Mouse (Mus musculus): Measurements from ENCODE around the gene Mcemp1. TPM values are rescaled to one million over a fixed set of nuclear protein-coding genes. Genes with fewer than 3 reads are reported as not detected.

The Mcemp1 gene
- total RNA-seq, 2 experiments from 2014 or later: 0.33 TPM; not detected in 1

GRCm38 (mm10) chr8:3671980-3672491 is 6.5 kb downstream of the Mcemp1 start, which contains the start of gene Fcor:
TSS of gene Fcor (minus strand) at chr8:3672362.
- DNase-seq (ENCODE audit: low spot score in 2 of 2): peak; percentile 87 to 88

- no peak for DNase-seq (ENCODE audit: low spot score in 2 of 2)
Measured at GRCm38 (mm10) chr8:3674671-3675070, 9.1 kb downstream of the Mcemp1 start.

GRCm38 (mm10) chr8:3676131-3676992 is 10.8 kb downstream of the Mcemp1 start, which contains the start of gene Trappc5:
TSS of gene Trappc5 (plus strand) at chr8:3676299.
- peak; percentile 96 to 97 for DNase-seq (ENCODE audit: low spot score in 2 of 2)

- DNase-seq (ENCODE audit: low spot score in 2 of 2): no peak
Measured at GRCm38 (mm10) chr8:3676993-3677579, 11.5 kb downstream of the Mcemp1 start.

- no peak for DNase-seq (ENCODE audit: low spot score in 2 of 2)
Measured at GRCm38 (mm10) chr8:3678831-3679230, 13.3 kb downstream of the Mcemp1 start.

GRCm38 (mm10) chr8:3679236-3679635 is 13.7 kb downstream of the Mcemp1 start:
- no peak for DNase-seq (ENCODE audit: low spot score in 2 of 2)

GRCm38 (mm10) chr8:3679656-3680055 is 14.1 kb downstream of the Mcemp1 start:
- no peak for DNase-seq (ENCODE audit: low spot score in 2 of 2)

- no peak for DNase-seq (ENCODE audit: low spot score in 2 of 2)
Measured at GRCm38 (mm10) chr8:3682435-3682834, 16.9 kb downstream of the Mcemp1 start.

GRCm38 (mm10) chr8:3683408-3684176 is 18.0 kb downstream of the Mcemp1 start:
- DNase-seq (ENCODE audit: low spot score in 2 of 2): no peak

- DNase-seq (ENCODE audit: low spot score in 2 of 2): no peak
Measured at GRCm38 (mm10) chr8:3684530-3684929, 19.0 kb downstream of the Mcemp1 start.

- no peak for DNase-seq (ENCODE audit: low spot score in 2 of 2)
Measured at GRCm38 (mm10) chr8:3685422-3685821, 19.9 kb downstream of the Mcemp1 start.

GRCm38 (mm10) chr8:3687537-3687936 is 22.0 kb downstream of the Mcemp1 start:
- DNase-seq (ENCODE audit: low spot score in 2 of 2): no peak

GRCm38 (mm10) chr8:3690774-3691173 is 25.2 kb downstream of the Mcemp1 start:
- DNase-seq (ENCODE audit: low spot score in 2 of 2): no peak

- DNase-seq (ENCODE audit: low spot score in 2 of 2): no peak
Measured at GRCm38 (mm10) chr8:3694121-3694520, 28.6 kb downstream of the Mcemp1 start, which contains the start of gene Fcer2a. TSS of gene Fcer2a (minus strand) at chr8:3694175.

GRCm38 (mm10) chr8:3701491-3701890 is 35.9 kb downstream of the Mcemp1 start:
- no peak for DNase-seq (ENCODE audit: low spot score in 2 of 2)

GRCm38 (mm10) chr8:3705711-3706110 is 40.2 kb downstream of the Mcemp1 start:
- no peak for DNase-seq (ENCODE audit: low spot score in 2 of 2)

- DNase-seq (ENCODE audit: low spot score in 2 of 2): no peak
Measured at GRCm38 (mm10) chr8:3707611-3708010, 42.1 kb downstream of the Mcemp1 start.

GRCm38 (mm10) chr8:3710312-3710711 is 44.8 kb downstream of the Mcemp1 start:
- no peak for DNase-seq (ENCODE audit: low spot score in 2 of 2)

GRCm38 (mm10) chr8:3711646-3712045 is 46.1 kb downstream of the Mcemp1 start:
- no peak for DNase-seq (ENCODE audit: low spot score in 2 of 2)

- DNase-seq (ENCODE audit: low spot score in 2 of 2): no peak
Measured at GRCm38 (mm10) chr8:3717321-3717954, 51.9 kb downstream of the Mcemp1 start.

GRCm38 (mm10) chr8:3718559-3718958 is 53.0 kb downstream of the Mcemp1 start:
- peak; percentile 21 to 37 for DNase-seq (ENCODE audit: low spot score in 2 of 2)
